Mouse (Mus musculus): ENCODE data around the gene Ucp2.

The Ucp2 gene

GRCm38 (mm10) chr7:100503076-100503475 lies 9.9 kb downstream of the Ucp2 start:
- DNase-seq (ENCODE audit: low spot score), result no peak

- no peak for DNase-seq (ENCODE audit: low spot score)
Observed at GRCm38 (mm10) chr7:100504740-100505487, 11.8 kb downstream of the Ucp2 start.

- DNase-seq (ENCODE audit: low spot score), result no peak
Observed at GRCm38 (mm10) chr7:100506494-100506893, 13.4 kb downstream of the Ucp2 start.

GRCm38 (mm10) chr7:100508670-100509069 lies 15.5 kb downstream of the Ucp2 start:
- DNase-seq (ENCODE audit: low spot score), result no peak

GRCm38 (mm10) chr7:100511602-100512001 lies 18.5 kb downstream of the Ucp2 start:
- no peak for DNase-seq (ENCODE audit: low spot score)

GRCm38 (mm10) chr7:100514573-100514972 lies 21.4 kb downstream of the Ucp2 start, which contains the start of gene Dnajb13:
Dnajb13 (minus strand) TSS chr7:100514960.
- DNase-seq (ENCODE audit: low spot score), result no peak

- no peak for DNase-seq (ENCODE audit: low spot score)
Observed at GRCm38 (mm10) chr7:100520204-100520603, 27.1 kb downstream of the Ucp2 start.

- DNase-seq (ENCODE audit: low spot score), result peak; percentile 42
Observed at GRCm38 (mm10) chr7:100520663-100521285, 27.6 kb downstream of the Ucp2 start.

GRCm38 (mm10) chr7:100522222-100522621 lies 29.1 kb downstream of the Ucp2 start:
- no peak for DNase-seq (ENCODE audit: low spot score)

- DNase-seq (ENCODE audit: low spot score), result no peak
Observed at GRCm38 (mm10) chr7:100524669-100525068, 31.5 kb downstream of the Ucp2 start.

- DNase-seq (ENCODE audit: low spot score), result no peak
Observed at GRCm38 (mm10) chr7:100530766-100531165, 37.6 kb downstream of the Ucp2 start.

- DNase-seq (ENCODE audit: low spot score), result no peak
Observed at GRCm38 (mm10) chr7:100533503-100533902, 40.4 kb downstream of the Ucp2 start.

- DNase-seq (ENCODE audit: low spot score), result no peak
Observed at GRCm38 (mm10) chr7:100534216-100534615, 41.1 kb downstream of the Ucp2 start.

- no peak for DNase-seq (ENCODE audit: low spot score)
Observed at GRCm38 (mm10) chr7:100535831-100536230, 42.7 kb downstream of the Ucp2 start.

GRCm38 (mm10) chr7:100536804-100537518 lies 43.8 kb downstream of the Ucp2 start, which contains the start of gene Coa4:
Coa4 (plus strand) TSS chr7:100537071.
- peak; percentile 15 for DNase-seq (ENCODE audit: low spot score)

- DNase-seq (ENCODE audit: low spot score), result no peak
Observed at GRCm38 (mm10) chr7:100537519-100537902, 44.4 kb downstream of the Ucp2 start.

GRCm38 (mm10) chr7:100539516-100539915 lies 46.4 kb downstream of the Ucp2 start:
- no peak for DNase-seq (ENCODE audit: low spot score)

GRCm38 (mm10) chr7:100544437-100544836 lies 51.3 kb downstream of the Ucp2 start:
- DNase-seq (ENCODE audit: low spot score), result no peak

- no peak for DNase-seq (ENCODE audit: low spot score)
Observed at GRCm38 (mm10) chr7:100547631-100548030, 54.5 kb downstream of the Ucp2 start.

- no peak for DNase-seq (ENCODE audit: low spot score)
Observed at GRCm38 (mm10) chr7:100549796-100550195, 56.7 kb downstream of the Ucp2 start.

GRCm38 (mm10) chr7:100550338-100551007 lies 57.3 kb downstream of the Ucp2 start:
- no peak for DNase-seq (ENCODE audit: low spot score)

Data from urinary bladder, postnatal 10 days (tissue).